Mouse (Mus musculus) CD4-positive, CD25-positive, alpha-beta regulatory T cell, adult 2 months (primary cell): ENCODE results near the gene Wdr72.

Experiments used
- DNase-seq: peaks from one replicate; pipeline ENCODE4 v3.0.0-alpha.2; 2012; ENCODE audit warnings: low read depth, low spot score

Gene Wdr72

DNA sequence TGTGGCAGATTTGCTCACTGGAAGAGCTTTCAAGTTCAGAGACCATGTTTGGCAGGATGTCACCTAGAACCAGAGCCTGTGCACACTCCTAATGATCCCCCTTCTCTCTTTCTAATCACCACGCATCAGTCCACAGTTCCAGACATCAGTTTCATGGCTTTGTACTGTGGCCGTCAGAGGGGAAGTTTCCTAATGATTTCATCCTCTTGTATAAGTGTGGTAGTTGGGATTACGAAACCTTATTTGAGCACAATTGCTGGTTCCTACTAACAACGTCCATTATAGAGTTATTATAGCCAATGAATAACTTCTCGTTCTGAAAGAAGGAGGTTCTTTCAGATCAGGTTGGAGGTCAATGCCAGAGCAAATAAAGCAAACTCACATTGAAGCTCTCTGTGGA lies 131.1 kb downstream of the Wdr72 start:
- no peak for DNase-seq

DNA sequence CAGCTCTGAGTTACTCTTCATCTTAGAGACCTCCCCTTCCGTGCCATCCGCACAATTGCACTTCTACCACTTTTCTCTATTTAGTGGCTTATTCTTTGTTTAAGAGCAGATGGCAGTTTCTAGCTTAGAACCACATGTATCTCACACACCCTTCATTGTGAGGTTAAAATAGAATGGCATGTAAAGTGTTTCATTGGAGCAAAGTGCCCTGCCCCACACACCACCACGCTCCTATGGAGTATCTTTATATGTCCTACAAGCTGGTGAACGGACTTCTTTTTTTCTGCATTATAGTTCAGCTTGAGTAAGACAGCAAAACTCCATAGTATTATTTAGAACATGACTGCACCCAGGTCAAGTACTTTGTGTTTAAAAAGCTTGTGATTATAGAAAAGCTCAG lies 137.9 kb downstream of the Wdr72 start:
- no peak for DNase-seq

DNA sequence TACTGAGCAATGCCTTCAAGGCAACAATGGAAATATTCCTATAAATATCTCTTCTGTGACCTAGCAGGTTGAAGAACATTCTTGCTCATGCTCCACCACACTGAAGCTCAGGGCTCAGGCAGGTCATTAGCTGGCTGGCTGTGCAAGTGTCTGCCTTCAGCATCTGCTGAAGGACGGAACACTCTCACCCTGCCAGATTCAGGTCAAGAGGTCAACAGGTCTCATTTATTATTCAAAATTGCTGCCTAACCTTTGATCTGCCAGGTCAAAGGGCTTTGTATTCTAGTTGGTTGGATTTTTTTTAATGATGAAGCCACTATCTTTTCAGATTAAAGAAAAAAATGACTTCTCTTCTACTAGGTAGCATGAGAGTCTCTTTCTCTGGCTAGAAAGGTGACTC lies 139.3 kb downstream of the Wdr72 start:
- no peak for DNase-seq

DNA sequence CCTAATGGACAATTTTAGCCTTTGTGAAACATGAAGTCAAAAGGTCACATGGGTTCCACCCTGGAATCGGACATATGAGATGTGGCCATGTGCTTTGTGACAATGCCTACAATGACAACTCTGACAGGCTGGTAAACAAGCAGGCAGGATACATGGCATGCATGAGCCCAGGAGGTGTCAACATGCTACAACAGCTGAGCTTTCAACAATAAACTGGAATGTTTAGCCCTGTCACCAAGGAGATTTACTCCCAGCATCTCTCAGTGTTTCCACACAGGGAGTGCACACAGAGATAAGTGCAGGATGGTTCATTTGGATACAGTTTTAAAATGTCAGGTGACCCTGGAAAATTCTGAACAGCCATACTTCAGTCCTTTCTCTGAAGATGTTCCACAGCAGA lies 140.4 kb downstream of the Wdr72 start:
- no peak for DNase-seq

DNA sequence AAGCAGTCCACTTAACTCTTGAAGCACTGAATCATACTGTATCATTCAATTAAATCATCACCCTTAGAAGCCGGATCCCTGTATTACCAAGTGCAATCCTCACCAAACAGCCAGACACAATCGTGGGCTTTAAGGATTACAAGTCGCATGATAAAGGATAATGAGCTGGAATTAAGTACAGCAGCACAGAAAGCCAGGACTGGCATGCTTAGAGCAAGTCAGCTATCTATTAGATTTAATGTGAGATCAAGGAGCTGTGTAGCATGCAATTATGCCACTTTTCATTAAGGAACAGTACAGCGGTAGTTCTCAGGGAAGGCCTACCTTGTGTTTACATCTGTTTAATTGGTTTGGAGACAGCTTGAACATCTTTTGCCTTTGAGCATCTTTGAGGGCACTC lies 148.2 kb downstream of the Wdr72 start:
- no peak for DNase-seq

DNA sequence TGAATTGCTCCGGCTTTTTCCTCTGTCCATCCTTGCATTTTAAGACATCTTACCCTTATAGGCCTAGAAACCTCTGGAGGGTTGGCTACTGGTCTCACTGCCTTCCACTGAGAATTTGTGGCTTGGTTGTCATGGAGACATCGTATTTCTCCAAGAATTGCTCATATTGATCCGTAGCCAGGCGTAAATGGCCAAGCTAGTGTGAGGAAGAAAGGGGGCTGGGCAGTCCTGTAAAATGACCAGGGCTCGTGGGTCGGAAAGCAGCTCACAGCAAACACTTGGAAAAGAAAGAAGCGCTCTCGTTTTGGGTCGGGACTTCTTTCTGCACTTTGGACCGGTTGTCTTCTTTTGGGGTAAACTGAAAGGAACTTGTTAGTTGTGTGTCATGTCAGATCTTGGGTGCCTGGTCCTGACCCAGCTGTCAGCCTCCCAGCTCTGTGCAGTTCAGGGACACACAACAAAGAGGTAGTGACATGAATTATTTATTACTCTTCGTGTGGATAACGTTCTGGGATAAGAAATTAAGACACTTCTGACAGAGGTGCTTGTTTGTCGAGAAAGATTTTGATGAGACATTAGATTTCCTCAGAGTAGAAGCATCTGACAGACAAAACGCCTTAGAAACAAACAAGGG lies 167.7 kb downstream of the Wdr72 start:
- no peak for DNase-seq

DNA sequence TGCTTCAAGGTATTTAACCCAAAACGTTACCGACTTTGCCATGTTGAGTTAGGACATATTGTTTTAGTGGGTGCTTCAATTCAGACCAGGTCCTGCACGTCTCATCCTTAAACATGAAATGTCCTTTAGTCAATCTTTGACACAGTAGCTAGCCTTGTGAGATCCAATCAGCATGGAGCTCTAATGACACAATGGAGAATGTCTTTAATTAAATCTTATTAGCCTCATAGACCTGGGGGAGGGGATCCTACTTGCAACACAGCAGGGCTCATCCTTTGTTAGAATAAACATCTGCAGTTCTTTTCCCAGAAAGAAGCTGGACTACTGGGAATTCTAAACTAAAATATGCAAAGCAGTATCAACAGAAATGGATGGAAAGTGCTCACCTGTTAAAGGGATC lies 171.9 kb downstream of the Wdr72 start:
- no peak for DNase-seq

DNA sequence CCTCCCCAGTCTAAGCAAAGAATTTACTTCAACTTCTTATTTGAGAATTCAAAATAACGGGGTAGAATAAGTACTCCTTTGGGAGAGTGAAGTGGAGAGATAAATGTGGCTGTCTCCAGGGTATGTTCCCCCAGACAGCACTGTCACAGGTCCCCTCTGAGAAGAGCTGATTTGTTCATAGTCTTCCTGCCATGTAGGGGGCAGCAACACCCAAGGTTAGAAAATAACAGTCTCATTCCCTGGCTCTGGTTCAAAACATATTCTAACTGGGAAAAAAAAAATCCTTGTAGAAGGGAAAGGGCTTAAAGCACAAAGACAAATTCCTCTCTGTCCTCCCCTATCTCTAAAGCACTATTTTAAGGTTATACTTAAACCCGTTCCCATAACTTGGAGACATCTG lies 176.1 kb downstream of the Wdr72 start:
- no peak for DNase-seq

DNA sequence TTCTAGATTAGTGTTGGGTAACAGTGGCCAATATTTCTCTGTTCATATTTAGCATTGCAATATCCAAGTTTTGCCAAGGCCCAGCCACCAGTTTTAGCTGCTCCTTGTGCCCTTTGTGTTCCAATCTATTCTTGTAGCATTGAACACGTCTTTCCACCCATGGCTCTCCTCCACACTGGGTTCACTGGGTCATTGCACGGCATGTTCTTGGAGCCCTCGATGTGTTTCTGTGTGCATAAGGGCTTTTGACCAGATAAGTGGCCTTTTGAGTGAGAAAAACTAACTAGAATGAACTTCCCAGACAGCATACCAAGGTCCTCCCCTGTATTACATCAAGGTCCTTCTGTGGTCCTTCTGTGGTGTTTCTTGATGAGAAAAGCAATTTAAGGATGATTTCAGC lies 184.3 kb downstream of the Wdr72 start:
- no peak for DNase-seq

DNA sequence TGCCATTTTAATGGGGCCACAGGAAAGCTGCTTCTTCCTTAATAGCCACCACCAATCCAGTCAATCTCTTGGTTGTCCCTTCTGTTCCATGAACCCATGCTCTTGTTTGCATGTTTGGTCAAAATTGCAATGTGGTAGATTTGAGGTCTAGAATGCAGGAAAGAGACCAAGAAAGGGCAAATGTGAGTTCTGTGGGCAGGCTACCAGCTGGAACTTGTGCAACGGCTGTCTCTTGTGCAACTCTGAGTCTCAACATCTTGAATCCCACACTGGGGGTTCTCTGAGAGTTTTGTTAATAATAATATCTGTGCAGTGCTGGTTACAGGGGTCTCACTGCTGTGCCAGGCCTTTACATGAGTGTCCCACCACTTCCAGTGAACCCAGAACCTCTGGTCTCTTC lies 208.6 kb downstream of the Wdr72 start:
- no peak for DNase-seq

DNA sequence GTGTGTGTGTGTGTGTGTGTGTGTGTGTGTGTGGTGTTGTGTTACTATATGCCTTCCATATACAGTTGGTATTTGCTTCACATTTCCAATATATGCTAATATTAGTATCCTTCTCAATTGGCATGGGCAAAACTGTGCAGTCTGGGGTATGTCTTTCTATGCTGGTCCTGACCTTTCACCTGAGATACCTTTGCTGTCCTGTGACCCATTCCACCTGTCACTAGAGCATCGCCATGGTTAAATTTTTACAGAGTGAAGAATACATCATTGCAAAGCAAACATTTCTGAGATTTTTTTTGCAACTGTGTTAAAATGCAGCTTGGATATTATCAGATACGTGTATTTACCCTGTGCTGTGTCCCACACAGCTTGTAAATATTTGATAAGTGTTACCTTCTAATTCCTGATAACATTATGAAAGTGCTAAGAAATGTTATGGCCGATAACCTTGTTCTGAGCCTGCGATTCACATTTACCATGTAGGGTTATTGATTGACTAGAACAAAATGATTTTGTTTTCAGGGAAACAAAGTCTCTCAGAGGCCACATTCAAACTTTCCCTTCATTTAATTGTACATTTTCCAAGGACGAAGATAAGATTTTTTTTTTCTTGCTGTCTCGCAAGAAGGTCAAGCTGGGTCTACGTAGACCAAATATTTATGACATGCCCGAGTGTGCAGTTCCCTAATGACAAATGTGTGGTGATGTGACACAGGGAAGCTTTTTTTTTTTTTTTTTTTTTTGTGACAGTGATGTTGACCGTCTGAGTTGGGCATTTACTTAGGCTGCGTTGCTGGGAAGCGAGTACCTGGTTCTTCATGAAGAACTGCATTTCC lies 214.2 kb downstream of the Wdr72 start:
- no peak for DNase-seq

DNA sequence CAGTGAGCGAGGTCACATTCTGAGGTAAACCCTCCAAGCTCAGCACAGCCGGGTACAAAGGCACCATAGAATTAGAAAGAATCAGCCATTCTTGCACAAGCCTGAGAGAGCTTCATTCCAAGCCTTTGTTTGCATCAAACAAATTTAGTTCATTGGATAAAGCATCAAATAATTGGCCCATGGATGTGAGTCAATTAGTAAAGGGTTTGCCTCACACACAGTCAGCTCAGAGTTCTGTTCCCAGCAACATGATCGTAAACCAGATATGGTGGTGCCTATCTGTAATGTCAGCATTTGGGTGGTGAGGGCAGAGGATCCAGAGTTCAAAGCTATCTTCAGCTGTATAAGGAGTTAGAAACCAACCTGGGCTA lies 214.8 kb downstream of the Wdr72 start:
- no peak for DNase-seq

DNA sequence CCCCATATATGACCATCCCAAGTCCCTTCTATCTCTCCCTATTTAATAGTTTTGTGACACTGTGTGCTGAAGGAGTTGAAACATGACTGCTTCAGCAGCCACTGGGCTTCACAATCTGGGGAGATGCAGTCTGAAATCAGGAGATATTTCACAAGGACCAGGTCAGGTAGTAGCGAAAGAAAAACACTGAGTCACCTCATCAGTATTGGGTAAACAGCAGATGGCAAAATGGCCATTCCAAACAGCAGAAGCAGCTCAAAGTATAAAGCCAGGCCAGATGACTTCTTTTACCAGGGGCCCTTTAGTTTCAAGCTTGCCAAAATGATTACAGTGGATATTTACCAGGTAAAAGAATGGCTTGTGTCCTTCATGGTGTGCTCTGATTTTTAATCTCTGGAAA lies 215.8 kb downstream of the Wdr72 start:
- DNase-seq: no peak

DNA sequence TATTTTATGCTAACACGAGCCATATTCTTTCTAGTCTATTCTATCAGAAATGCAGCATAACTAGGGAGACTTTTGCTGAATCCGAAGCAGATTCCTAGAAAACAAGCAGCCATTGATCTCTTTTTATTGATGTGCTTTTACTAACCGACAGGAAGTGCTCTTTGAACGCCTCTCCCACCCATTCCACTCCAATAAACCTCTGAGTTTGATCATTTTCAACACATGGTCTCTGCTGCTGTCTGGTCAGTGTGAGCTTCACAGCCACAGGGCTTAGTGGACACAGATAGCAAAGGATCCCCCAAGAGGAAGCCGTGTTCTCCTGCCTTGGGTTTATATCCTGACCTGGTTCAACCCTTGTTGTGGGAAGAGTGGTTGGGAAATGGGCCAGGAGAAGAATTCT lies 218.7 kb downstream of the Wdr72 start:
- DNase-seq: no peak

DNA sequence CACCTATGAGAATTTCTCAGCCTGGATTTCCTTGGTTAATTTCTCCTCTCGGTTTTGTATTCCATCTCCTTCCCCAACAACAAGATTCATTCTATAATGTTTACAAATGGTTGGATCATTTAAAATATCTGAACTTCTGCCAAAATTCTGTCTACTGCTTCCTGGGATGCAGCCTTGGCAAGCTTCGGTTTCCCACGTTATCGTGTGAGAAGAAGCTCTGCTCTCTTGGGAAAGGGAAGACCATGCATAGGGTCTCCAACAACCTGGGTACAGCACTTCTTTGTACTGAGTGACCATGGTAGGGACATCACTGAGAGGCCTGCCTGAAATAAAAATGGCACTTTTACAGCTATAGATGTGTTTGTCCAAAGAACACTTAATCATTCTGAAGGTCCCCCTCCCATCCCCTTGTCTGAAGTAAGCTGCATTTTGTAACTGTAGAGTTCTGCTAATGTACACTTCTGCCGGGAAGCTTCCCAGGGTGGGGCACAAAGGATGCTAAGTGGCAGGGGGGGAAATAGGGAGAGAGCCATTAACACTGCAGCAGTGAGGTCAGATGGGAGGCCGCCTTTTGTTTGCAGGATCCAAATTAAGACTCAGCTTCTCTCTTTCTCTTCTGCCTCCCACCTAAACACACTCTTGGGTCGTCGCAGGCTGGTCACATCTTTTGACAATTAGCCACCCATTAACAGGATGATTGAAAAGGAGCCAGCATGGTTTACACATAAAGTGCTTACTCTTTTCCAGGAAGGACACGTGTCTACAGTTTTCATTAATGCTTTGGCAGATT lies 220.7 kb downstream of the Wdr72 start:
- no peak for DNase-seq

DNA sequence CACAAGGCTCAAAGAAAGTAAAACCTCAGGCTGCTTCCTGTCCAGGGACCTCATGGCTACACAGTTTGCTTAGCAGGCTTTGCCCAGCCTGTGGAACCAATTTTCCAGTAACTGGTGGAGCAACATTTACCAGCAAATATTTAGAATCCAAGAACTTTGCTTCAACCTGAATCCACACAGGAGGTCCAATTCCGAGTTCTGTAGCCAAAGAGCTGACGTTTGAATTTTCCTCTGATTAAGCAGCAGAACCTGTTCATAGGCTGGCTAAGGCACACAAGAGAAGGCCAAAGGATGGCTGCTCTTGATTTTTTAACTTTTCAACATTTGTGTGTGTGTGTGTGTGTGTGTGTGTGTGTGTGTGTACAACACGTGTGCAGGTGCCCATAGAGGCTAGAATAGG lies 222.2 kb downstream of the Wdr72 start:
- DNase-seq: no peak
